Mouse (Mus musculus): ENCODE data around the gene Cln3.

Gene Cln3

DNA sequence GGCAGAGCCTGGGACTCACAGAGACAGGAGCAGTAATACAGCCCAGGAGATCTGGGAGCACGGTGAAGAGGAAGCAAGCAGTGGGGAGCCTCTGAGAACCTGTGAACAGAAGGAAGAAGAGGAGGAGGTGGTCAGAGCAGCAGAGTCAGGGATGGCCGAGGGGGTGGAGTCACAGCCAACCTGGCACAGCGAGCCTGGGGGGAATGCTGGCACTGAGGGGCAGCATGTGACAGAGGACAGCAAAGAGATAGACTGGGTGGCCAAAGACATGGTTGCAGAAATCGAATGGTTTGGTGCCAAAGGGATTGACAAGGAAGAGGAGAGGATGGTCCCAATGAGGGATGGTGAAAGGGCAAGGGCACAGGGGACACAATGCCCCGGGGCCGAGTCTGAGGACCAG lies at the start of gene Cln3:
Gene Cln3, minus strand, starts transcription at position 101 of the 400 bp plus-strand sequence.
- no peak for DNase-seq (ENCODE audit: low read depth)

DNA sequence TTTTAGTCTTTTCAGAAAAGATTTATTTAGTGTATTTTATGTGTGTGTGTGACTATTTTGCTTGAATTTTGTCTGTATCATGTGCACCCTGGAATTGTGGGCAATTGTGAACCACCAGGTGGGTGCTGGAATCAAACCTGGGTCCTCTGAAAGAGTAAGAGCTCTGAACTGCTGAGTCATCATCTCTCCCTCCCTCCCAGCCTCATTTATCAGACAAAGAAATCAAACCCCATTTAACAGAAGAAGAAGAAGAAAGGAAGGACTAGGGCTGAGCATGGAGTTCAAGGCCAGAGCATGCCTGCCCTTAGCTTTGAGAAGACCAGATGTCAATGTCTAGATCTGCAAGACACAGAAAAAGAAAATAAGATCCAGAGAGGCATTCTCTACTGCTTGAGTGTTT lies 49.8 kb upstream of the Cln3 start:
- DNase-seq (ENCODE audit: low read depth), result no peak

DNA sequence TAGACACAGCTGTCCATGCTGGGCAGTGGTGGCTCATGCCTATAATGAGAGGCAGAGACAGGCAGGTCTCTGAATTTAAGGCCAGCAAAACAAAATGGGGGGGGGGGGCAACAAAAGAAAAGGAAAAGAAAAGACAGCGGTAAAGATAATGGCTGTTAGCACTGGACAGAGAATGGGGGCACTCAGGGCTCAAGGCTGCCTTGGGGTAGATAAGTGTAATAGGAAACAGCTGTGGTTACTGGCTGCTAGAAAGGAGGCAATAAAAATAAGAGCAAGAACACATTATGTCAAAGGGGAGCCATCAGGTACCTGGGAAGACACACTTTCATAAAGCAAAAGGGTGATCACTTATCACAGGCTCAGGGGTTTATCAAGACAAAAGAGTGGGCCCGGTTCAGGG lies 46.9 kb upstream of the Cln3 start:
- no peak for DNase-seq (ENCODE audit: low read depth)

- no peak for DNase-seq (ENCODE audit: low read depth)
These were observed 45.4 kb upstream of the Cln3 start, which contains the start of gene Nupr1 for GRCm38 (mm10) chr7:126630824-126631518. Nupr1 (minus strand) TSS chr7:126630861.

- no peak for DNase-seq (ENCODE audit: low read depth)
These were observed 44.3 kb upstream of the Cln3 start for GRCm38 (mm10) chr7:126629915-126630314.

DNA sequence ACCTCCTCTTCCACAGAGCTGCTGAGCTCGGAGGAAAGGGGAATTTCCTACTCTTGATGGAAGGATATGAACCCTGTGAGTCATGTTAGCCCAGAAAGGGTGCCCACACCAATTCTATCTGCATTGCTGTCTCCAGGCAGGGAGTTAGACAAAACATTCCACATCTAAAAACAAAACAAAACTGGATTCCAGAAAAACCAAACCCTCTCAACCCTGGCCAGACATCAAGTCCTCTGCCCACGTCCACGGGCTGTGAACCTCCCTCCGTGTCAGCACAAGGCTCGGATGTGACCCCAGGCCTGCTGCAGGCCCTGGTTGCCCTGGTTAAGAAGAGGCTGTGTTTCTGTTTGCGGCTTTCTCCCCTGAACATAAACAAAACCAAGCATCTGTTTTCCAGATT lies 42.5 kb upstream of the Cln3 start:
- no peak for DNase-seq (ENCODE audit: low read depth)

DNA sequence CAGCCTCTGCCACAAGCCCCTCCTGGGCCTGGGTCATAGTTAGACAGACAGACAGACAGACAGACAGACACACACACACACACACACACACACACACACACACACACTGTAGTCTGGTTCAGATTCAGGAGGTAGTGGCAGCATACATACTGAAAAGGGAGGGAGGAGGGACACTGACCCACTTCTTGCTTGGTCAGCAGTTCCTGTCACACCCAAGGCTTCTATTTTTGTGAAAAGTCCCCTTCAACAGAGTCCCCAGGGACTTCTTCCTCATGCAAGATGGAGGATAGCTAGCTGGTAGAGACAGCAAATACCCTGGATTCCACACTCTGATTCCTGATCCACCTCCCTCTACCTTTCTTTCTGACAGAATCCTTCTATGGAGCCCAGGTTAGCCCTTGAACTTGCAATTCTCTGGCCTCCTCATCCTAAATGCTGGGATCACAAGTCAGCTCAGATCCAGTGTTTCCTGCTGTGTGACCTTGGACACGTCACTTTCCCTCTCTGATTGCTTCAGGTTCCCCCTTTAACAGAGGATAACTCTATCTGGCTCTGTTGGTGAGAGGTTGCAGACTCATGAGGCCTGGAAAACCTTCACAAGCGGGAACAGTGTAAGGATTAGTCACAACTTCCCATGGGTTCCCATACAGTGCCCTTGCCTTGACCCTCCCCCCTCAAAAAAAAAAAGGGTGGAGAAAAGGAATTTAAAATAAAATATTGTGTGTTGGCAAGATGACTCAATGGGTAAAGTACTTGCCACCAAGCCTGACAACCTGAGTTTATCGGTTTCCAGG lies 40.4 kb upstream of the Cln3 start:
- no peak for DNase-seq (ENCODE audit: low read depth)

- no peak for DNase-seq (ENCODE audit: low read depth)
These were observed 39.8 kb upstream of the Cln3 start for GRCm38 (mm10) chr7:126625369-126625768.

- DNase-seq (ENCODE audit: low read depth), result no peak
These were observed 39.2 kb upstream of the Cln3 start for GRCm38 (mm10) chr7:126624774-126625173.

DNA sequence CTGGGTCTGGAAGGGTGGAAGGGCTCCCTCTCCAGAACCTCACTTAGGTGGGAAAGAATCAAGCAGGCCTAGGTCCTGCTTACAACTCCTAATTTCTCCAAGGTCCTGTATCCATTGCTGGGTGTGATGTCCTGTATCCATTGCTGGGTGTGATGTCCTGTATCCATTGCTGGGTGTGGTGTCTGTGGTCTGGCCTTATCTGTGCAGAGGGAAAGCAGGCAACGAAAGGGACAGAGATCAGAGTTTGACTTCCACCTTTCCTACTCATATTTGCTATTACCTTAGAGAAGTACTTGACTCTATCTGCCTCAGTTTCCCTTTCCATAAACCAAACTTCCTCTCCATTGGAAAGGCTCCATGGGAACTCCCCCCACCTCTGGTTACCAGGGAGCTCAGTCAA lies 37.8 kb upstream of the Cln3 start:
- no peak for DNase-seq (ENCODE audit: low read depth)

DNA sequence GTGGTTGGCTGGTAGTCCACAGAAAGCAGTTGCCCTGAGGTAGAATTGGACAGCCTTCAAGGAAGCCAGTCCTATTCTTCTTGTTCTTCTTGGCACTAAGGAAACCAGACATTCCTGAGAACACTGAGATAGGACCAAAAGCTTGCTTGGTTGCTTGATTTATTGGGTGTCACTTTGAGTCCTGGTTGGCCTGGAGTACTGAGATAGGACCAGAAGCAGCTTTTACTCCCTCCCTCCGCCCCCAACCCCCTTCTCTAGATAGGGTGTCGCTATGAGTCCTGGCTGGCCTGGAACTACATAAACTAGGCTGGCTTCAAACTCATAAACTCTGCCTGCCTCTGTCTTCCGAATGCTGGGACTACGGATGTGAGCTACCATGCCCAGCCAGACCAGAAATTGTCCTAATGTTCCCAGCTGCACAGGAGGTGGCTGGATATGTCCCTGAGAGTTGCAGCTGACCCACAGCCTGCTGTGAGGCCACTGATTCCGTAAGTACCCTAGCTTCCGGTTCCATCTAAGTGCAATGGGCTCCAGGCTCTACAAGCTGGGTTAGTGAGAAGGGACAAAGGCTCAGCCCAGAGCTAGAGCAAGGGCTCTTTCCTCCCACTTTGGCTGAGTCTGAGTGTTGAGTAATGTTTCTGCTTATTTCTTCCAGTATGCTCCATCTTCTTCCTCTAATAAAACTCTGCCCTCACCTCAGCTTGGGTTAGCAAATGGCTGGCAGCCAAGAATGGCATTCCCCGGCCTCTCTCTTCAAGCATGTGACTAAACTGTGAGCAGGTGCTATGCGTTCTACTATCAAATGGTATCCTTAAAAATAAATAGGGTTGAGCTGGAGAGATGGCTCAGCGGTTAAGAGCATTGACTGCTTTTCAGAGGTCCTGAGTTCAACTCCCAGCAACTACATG lies 36.1 kb upstream of the Cln3 start:
- DNase-seq (ENCODE audit: low read depth), result no peak

DNA sequence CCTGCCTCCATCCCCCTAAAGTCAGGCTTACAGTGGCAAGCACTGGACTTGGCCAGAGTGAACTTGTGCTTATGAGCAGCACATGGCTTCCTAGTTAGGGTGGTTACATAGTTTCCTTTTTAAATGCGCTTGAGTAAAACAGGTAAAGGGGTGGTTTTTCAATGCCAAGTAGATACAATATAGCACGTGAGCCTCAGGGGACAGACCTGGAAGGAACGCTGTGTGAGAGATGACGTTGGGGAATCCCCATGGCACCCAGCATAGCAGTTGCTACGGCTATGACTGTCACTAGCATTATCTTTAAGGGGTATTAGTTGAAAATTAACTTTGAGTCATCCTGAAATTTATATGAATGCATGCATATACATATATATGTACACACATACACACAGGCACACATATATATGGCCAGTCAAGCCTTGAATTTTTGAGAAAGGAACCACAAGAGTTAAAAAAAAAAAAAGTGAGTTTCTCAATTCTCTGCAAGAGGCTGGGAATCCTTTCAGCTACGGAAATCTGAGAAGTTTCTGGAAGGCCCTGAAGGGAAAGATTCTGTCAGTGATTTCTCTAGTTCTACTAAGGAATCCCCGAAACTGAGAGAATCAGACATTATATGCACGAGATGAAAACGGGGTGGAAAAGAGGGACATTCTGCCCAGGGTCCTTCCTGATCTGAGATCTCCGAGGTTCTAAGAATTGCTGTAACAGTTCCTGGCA lies 34.1 kb upstream of the Cln3 start:
- DNase-seq (ENCODE audit: low read depth), result peak; percentile 85

DNA sequence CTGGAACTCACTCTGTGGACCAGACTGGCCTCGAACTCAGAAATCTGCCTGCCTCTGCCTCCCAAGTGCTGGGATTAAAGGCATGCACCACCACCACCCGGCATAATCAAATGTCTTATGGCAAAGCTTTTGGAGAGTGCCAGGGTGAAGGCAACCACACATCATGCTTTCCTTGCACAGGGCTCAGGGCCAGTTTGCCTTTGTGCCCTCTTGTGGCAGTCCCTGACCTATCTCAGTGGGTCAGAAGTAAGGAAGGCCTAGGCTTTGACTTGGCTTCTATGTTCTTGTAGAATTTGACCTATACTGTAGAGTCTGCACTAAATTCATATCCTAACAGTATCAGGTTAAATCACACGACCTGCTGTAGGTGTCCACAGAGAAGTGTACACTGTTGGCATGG lies 31.1 kb upstream of the Cln3 start:
- DNase-seq (ENCODE audit: low read depth), result no peak

- DNase-seq (ENCODE audit: low read depth), result no peak
These were observed 27.1 kb upstream of the Cln3 start for GRCm38 (mm10) chr7:126612736-126613135.

DNA sequence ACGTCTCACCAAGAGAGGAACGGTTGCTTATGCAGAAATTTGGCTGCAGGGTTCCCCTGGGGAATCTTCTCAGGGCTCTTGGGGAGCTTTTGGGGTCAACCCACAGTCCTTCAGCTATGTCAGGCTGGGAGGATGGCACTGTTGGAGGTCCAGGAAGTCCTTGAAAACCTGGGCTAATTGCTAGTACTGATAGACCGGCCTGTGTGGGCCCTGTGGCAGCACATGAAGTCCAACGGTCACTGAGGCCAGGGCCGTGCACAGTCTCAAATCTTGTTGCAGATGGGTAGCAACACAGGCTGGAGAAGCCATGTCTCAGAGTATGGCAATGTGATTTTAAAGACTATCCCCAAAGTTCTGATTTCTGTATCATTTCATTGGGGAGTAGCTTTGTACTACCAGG lies 22.2 kb upstream of the Cln3 start:
- no peak for DNase-seq (ENCODE audit: low read depth)

GRCm38 (mm10) chr7:126607064-126607463 lies 21.4 kb upstream of the Cln3 start:
- DNase-seq (ENCODE audit: low read depth), result no peak

DNA sequence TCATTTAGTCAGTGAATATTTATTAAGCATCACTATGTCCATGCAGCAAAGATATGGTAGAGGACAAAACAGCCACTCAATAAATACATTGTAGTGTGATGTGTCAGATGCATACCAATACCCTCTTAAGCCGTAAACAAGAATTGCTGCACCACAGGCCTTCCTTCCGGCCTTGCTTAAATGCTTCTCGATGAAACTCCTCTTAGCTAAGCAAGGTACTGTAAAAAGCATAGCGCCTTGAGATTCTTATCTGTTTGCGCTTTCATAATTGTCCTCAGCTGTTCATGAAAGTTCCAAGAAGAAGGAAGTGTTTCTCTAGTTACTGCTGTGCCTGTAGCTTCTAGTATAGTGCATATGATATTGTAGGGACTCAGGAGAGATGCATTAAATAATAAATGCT lies 21.0 kb upstream of the Cln3 start:
- peak; percentile 60 for DNase-seq (ENCODE audit: low read depth)

- no peak for DNase-seq (ENCODE audit: low read depth)
These were observed 17.0 kb upstream of the Cln3 start for GRCm38 (mm10) chr7:126602650-126603049.

DNA sequence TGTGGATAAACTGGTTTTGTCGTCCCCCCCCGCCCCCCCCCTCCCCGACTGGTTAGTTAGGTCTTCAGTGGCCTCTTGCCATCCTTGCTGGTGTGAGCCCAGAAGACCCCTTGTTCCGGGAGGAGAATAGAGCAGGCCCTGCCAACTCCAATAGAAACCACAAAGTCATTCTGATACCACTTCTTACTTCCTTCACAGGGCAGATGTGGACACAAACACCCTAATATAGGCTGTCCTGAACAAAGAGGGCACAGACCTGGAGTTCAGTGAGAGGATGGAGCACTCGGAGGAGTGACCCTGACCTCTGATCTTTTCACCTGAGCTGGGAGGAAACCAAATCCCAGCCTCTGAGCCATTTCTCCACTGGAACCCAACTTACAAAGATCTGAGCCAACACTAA lies 16.3 kb upstream of the Cln3 start:
- DNase-seq (ENCODE audit: low read depth), result no peak

DNA sequence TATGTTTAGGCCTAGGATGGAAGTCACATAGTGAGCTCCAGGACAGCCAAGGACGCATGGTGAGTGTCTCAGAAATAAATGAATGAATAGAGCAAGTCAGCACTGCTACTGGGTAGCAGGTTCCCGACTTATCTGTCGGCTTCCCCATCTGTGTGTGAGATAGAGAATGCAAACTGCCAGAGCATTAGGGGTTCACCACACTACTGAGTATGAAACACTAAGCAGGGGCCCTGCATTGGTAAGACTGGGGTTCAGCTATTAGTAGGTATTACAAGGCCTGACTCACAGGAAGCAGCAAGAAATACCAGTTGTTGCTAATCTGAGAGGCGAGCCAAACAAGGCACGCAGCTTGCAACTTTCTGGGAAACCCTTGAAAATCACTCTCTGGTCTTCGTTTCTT lies 13.3 kb upstream of the Cln3 start:
- no peak for DNase-seq (ENCODE audit: low read depth)

DNA sequence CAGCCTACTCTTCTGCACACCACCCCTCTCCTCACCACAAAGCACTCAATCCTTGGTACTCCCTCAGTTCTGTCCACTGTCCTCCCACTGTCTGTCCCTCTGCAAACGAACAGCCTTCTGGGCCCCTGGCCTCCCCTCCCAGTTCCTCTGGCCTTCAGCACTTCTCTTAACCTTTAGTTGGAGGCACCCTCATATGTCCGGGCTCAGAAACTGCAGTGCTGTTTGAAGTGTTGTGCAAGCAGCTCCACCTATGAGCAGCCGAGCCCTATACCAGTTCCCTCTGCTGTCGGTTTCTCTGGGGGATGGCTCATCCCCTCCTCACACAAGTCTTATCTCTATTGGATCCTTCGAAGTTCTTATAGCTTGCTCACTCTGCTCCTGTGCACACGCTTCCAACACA lies 10.8 kb upstream of the Cln3 start:
- DNase-seq (ENCODE audit: low read depth), result no peak

DNA sequence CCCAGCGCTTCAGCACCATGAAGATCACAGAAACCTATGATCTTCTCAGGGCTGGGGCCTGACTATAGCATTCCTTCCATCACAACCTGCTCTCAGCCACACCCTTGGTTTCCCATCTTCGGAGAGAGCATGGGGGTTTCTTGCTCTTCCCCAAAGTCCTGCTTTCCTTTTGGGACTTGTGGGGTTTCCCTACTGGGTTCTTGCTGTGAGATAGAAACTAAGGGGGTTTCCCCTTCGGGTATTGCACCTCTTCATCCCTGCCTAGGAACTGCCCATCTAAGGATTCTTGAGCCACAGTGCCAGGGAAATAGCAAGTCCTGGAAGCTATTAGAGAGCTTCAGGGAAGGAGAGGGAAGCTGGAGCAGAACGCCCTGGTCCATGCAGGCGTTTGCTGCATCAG lies 10.3 kb upstream of the Cln3 start:
- no peak for DNase-seq (ENCODE audit: low read depth)

Data from induced T-regulatory cell, adult 2 months (primary cell).